Mouse (Mus musculus): Measurements from ENCODE around the gene Lrrc26. TPM values are rescaled to one million over a fixed set of nuclear protein-coding genes. Genes with fewer than 3 reads are reported as not detected.

Gene Lrrc26
- total RNA-seq, 2 experiments from 2014 or later, result not detected

DNA sequence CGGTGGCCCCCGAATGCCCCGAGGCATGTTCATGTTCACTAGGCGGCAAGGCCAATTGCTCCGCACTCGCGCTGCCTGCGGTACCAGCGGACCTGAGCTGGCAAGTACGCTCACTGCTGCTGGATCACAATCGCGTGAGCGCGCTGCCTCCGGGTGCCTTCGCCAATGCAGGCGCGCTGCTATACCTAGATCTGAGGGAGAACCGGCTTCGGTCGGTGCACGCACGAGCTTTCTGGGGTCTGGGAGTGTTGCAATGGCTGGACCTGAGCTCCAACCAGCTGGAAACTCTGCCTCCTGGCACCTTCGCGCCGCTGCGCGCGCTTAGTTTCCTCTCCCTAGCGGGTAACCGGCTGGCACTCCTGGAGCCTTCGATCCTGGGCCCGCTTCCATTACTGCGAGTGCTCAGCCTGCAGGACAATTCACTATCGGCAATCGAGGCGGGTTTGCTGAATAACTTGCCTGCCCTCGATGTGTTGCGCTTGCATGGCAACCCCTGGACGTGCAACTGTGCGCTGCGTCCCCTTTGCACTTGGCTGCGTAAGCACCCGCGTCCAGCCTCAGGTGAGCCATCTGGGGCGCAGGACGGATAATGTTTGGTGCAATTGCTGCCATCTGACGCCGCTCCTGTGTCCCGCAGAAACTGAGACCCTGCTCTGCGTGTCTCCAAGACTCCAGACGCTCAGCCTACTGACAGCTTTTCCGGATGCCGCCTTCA lies 543 bp downstream of the Lrrc26 start:
- peak overlapping the region; percentile 58 for H3K27ac ChIP-seq
- peak; percentile 67 to 69 for DNase-seq (ENCODE audit: extremely low spot score in 1 of 2, low spot score in 2 of 2)
- H3K4me3 ChIP-seq, result peak overlapping the region; percentile 13; the same call in 1 of the 2 replicates
- intact Hi-C loops (cut with DNase I), result no loop called here
- TF ChIP-seq CTCF (IDR thresholded peaks at IDR 0.05), result no peak

DNA sequence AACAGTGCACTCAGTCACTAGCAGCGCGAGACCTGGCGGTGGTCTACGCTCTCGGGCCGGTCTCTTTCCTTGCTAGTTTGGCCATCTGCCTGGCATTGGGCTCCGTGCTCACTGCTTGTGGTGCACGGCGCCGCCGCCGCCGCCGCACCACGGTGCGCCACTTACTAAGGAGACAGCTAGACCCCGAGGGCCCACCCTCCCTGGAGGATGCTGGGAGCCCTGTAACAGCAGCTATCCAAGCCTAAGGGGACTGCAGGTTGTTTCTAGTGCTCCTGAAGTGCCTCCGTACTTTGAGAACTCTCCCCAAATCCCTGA lies 1.1 kb downstream of the Lrrc26 start:
- TF ChIP-seq CTCF (IDR thresholded peaks at IDR 0.05), result no peak
- DNase-seq (ENCODE audit: extremely low spot score in 1 of 2, low spot score in 2 of 2), result peak in 1 of 2 experiments; percentile 44
- intact Hi-C loops (cut with DNase I), result no loop called here
- Histone ChIP-seq H3K4me3 (no peak overlapping the region), H3K27ac (peak overlapping the region; percentile 58)

DNA sequence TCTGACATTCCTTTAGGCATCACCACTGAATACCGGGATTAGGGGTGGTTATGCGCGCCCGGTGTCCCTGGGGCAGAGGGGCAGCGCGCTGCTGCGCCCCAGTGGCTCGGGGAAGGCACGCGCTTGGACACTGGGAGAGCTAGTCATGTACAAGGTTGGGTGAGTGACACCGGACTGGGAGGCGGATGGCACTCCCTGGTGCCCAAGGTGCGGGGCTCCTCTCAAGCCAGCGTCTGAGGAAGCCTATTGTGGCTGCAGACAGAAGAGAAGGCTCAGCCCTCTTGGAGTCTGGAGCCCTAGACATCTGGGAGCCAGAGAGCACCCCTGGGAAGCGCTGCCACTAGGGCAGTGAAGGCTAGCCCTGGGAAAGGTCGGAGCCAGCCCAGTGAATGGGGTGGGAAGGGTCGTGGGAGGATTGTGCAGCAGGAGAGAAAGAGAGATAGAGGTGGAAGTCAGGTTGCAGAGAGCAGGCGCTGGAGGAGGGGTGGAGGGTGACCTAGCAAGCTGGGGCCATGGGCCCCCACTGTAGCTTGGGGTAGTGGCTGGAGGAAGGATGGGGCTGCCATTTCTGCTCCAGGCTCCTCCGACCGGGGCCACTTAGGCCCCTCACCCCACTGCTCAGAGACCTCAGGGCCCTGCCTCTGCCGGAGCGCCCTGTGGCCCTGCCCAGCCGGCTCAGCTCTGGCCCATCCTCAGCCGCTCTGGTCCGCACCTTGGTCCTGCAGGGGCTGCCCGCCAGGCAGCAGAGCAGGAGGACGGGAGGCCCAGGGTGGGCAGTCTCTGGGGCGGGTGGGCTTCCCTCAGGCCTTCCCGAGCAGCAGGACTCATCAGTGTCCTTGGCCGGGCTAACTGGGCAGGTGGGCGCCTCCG lies 1.7 kb downstream of the Lrrc26 start:
- intact Hi-C loops (cut with DNase I), result no loop called here
- DNase-seq (ENCODE audit: extremely low spot score in 1 of 2, low spot score in 2 of 2), result peak in 1 of 2 experiments; percentile 40
- peak; percentile 28 for TF ChIP-seq CTCF (IDR thresholded peaks at IDR 0.05)
- Histone ChIP-seq H3K27ac (peak overlapping the region; percentile 58), H3K4me3 (no peak overlapping the region)

DNA sequence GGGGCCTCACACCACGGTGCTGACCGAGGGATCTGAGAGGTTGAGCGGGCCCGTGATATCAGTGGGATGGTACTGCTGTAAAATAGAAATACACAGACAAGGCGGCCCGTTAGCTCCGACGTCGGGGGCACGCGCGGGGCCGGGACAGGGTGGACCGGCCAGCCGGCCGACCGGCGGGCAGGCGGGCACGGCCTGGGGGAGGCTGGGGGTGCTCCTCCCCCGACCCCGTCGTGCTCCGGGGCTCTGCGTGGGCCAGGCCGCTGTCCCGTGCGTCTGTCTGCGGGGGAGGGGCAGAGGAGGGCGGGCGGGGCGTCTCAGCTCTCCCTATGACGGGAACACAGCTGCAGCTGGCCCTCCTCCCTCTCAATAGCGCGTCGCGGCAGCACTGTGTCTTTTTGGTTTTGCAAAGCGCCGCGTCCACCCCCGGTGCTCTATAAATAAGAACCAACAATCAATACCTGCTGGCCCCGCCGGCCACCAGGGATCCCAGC lies 2.4 kb downstream of the Lrrc26 start:
- no peak for DNase-seq (ENCODE audit: extremely low spot score in 1 of 2, low spot score in 2 of 2)
- intact Hi-C loops (cut with DNase I), result no loop called here
- Histone ChIP-seq H3K27ac (peak overlapping the region; percentile 58), H3K4me3 (peak overlapping the region; percentile 13; the same call in 1 of the 2 replicates)
- TF ChIP-seq CTCF (IDR thresholded peaks at IDR 0.05), result no peak

DNA sequence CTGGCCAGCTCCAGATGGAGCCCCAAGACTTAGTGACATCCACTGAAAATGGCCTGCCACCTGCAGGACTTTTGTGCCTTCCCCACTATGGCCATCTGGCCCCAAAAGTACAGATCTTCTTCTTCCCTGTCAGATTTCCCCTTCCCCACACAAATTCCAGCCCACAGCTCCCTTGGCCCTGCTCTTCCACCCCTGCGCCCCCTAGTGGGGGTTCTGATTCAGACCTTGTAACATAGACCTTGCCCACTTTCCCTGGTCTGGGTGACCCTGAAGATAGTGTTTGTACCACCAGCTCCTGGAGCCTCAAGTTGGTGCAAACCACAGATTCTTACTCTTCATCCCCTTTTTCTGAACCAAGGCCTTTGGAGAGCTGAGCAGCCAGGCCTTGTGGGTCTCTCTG lies 3.1 kb downstream of the Lrrc26 start:
- intact Hi-C loops (cut with DNase I), result no loop called here
- DNase-seq (ENCODE audit: extremely low spot score in 1 of 2, low spot score in 2 of 2), result peak; percentile 66 to 72
- TF ChIP-seq CTCF (IDR thresholded peaks at IDR 0.05), result peak; percentile 94
- Histone ChIP-seq H3K27ac (peak overlapping the region; percentile 58), H3K4me3 (peak overlapping the region; percentile 13; the same call in 1 of the 2 replicates)

DNA sequence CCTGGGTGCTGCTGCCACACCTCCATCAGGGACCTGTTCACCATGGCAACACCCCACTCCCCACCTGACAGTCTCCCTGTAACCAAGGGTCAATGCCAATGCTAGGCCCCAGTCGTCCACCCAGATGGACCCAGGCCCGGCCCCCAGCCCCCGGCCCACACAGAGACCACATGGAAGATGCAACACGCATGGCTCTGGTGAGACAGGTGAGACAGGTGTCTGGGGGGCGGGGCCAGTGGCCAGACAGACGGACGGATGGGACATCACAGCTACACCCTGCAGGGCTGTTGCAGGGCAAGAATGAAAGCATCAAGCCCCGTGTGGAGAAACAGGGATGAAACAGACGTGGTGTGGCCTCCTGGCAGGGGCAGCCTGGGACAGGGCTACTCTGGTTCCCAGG lies 4.0 kb downstream of the Lrrc26 start:
- Histone ChIP-seq H3K4me3 (no peak overlapping the region), H3K27ac (no peak overlapping the region)
- intact Hi-C loops (cut with DNase I), result no loop called here
- no peak for TF ChIP-seq CTCF (IDR thresholded peaks at IDR 0.05)
- DNase-seq (ENCODE audit: extremely low spot score in 1 of 2, low spot score in 2 of 2), result no peak

DNA sequence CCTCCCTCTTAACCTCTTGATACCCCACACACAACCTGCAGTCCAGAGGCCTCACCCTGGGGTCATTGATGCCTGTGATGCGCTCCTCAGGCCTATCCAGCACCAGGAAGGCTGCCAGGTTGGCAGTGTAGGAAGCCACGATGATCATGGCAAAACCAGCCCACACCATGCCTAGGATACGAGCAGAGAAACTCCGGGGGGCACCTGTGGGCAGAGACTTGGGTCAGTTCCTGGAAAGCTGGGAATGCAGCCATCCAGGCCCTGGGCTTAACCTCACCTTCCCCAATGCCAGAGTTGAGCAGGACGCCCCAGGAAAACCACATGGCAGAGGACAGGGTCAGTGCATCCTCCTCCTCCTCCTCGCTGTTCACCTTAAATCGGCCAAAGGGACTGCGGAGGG lies 7.4 kb downstream of the Lrrc26 start:
- DNase-seq (ENCODE audit: extremely low spot score in 1 of 2, low spot score in 2 of 2), result no peak
- H3K27ac ChIP-seq, result no peak overlapping the region
- intact Hi-C loops (cut with DNase I), result no loop called here
- no peak overlapping the region for H3K4me3 ChIP-seq
- no peak for TF ChIP-seq CTCF (IDR thresholded peaks at IDR 0.05)

DNA sequence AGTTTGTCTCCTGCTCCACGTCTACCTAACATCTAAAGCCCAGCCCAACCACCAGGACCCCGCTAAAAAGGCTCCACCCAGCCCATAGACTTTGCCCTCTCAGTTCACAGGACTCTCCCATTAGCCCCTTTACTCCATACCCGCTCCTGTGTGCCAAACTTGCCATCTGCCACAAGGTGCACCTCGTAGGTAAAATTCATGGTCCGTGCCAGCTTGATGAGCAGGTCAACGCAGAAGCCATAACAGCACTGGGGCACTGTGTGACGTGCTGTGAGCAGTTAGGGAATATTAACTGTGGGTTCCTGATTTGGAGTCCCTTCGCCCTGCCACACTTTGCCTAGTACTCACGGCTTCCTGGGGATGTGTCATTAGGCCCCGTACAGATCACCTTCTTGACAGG lies 8.3 kb downstream of the Lrrc26 start:
- no peak overlapping the region for H3K4me3 ChIP-seq
- no peak for DNase-seq (ENCODE audit: extremely low spot score in 1 of 2, low spot score in 2 of 2)
- intact Hi-C loops (cut with DNase I), result no loop called here
- no peak overlapping the region for H3K27ac ChIP-seq
- TF ChIP-seq CTCF (IDR thresholded peaks at IDR 0.05), result no peak

DNA sequence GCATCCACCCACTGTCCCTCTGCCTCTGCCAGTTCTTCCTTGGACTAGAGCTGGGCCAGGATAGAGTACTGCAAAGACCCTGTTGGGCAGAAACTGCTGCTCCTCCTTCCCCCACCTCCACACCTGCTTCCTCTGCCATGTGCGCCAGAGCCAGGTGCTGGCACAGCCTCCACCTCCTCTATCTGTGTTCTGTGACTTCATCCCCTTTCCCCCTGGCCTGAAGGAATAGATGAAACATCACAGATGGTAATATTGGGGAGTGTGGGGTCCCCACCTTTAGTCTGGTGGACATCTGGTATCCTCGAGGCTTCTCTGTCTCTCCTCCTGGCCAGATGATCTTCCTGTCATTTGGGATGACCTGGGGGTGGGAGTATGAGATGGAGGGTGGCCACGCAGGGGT lies 13.7 kb downstream of the Lrrc26 start:
- intact Hi-C loops (cut with DNase I), result no loop called here
- DNase-seq (ENCODE audit: extremely low spot score in 1 of 2, low spot score in 2 of 2), result no peak
- Histone ChIP-seq H3K4me3 (no peak overlapping the region), H3K27ac (no peak overlapping the region)
- no peak for TF ChIP-seq CTCF (IDR thresholded peaks at IDR 0.05)

DNA sequence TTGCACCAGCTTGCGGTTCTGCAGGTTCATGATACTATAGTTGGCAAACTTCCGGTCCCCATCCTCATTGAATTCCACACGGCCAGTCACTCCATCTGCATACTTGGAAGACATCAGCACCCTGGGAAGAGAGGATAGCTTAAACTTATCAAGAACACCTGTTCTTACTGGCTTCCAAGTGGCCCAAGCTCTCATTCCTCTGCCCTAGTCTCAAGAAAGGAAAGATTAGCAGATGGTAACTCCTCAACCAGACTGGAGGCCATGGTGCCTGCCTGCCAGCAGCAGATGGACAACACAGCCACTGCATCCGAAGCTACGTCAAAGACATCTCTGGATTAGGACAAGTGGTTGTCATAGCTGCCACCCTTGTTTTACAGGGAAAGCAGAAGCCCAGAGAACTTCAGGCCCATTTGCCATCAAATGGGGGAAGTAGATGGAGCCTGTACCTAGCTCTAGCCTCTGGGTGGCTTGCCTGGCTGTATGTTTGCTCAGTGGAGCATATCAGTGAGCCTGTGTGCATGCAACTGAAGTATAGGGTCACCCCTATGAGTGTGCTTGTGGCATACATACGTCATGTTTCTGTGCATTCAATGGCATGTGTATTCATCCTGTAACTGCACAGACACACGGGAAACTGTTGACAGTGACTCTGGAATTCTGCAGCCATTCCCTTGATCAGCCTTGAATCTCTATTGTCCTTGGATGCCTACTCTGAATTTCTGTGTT lies 14.4 kb downstream of the Lrrc26 start:
- intact Hi-C loops (cut with DNase I), result no loop called here
- Histone ChIP-seq H3K27ac (0 out of 2 replicates have a peak overlapping the region, but pooled peaks have one; percentile 24), H3K4me3 (no peak overlapping the region)

DNA sequence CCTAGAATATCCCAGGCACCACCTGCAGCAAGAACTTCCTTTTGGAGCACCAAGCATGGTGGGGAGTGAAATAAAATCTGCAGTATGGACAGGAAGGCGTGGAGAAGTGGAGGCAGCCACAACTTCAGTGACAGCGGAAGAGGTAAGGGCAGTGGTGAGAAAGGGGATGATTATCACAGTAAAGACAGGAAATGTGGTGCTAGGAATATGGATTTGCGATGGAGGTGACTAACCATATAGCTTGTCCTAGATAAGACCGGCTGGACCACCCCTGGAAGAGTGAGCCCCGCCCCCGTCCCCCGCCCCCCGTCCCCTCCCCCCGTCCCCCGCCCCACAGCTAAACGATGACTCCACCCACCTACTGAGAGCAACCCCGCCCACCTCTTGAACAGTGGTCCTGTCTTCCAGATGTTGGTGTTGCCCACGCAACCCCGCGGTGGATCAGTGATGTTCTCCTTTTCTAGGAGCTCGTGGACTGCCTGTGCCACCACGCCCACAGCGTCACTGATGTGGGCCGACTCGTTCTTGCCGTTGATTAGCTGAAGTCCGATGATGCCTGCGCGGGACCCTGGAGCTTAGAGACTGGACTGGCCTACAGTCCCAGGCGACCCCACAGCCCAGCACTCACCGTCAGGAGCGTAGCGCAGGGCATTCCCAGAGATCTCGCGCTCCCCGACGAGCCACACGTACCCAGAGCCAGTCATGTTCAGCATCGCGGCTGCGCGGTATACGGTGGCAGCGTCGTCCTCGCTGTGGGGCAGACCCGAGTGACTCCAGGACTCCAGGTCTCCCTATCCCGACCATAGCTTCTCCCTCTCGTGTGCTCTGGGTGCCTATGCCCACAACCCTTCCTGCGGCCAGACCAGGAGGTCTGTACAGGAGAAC lies 15.2 kb downstream of the Lrrc26 start:
- H3K27ac ChIP-seq, result peak overlapping the region; percentile 24; the same call in 1 of the 2 replicates
- TF ChIP-seq CTCF (IDR thresholded peaks at IDR 0.05), result no peak
- H3K4me3 ChIP-seq, result peak overlapping the region; percentile 34
- peak in 1 of 2 experiments; percentile 55 for DNase-seq (ENCODE audit: extremely low spot score in 1 of 2, low spot score in 2 of 2)
- intact Hi-C loops (cut with DNase I), result no loop called here

More for the DNA sequence above, 14.4 kb downstream of the Lrrc26 start:
- DNase-seq (ENCODE audit: extremely low spot score in 1 of 2, low spot score in 2 of 2), result no peak
- TF ChIP-seq CTCF (IDR thresholded peaks at IDR 0.05), result no peak
